Mouse (Mus musculus): ENCODE measurements around the gene Adamts14. TPM values are rescaled to one million over a fixed set of nuclear protein-coding genes. Genes with fewer than 3 reads are reported as not detected.

Gene Adamts14
- polyA plus RNA-seq, 1 experiment from 2014 or later = 2.8 TPM

- Histone ChIP-seq H3K4me2 (replicated peaks) (peak overlapping the region; percentile 85), H3K9ac (peak overlapping the region; percentile 77), H3K4me3 (peak overlapping the region; percentile 63), H3K36me3 (no peaks in the 10 kb centered on the region), H3K9me3 (no peaks in the 10 kb centered on the region), H3K4me1 (peaks cover 26% of the 10 kb centered on the region), H3K27ac (no peak overlapping the region), H3K27me3 (0 out of 2 replicates have a peak, but pooled peaks cover 10% of the 10 kb centered on the region)
- ATAC-seq (ENCODE audit: low FRiP score, low read depth) = no peak
- WGBS = 41% methylated on average over 7 of the region's 7 CpGs
Observed at GRCm38 (mm10) chr10:61273844-61274215, 592 bp upstream of the Adamts14 start.

DNA sequence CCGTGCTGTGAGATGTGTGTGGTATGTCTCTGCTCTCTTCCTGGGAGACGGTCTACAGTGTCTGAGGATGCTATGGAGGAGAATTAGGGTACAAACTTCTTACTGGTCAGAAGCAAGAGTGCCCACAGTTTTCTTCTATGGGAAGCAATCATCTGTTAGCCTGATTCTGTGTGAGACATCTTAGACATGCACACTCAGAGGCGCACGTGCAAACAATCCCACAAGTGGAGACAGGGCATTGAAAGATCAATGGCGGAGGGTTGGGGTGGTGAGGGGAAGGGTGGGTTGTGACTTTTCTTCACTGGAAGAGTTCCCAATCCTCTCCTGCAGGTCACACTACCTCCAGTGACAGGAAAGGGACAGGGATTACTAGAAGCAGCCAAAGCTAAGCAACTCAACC lies 607 bp downstream of the Adamts14 start:
- Histone ChIP-seq H3K9me3 (no peaks in the 10 kb centered on the region), H3K4me2 (replicated peaks) (peak overlapping the region; percentile 85), H3K27ac (0 out of 2 replicates have a peak overlapping the region, but pooled peaks have one; percentile 52), H3K4me1 (peaks cover 26% of the 10 kb centered on the region), H3K9ac (peak overlapping the region; percentile 77), H3K27me3 (0 out of 2 replicates have a peak, but pooled peaks cover 10% of the 10 kb centered on the region), H3K4me3 (peak overlapping the region; percentile 63), H3K36me3 (no peaks in the 10 kb centered on the region)
- no peak for ATAC-seq (ENCODE audit: low FRiP score, low read depth)
- 45% methylated on average over 5 of the region's 5 CpGs for WGBS

DNA sequence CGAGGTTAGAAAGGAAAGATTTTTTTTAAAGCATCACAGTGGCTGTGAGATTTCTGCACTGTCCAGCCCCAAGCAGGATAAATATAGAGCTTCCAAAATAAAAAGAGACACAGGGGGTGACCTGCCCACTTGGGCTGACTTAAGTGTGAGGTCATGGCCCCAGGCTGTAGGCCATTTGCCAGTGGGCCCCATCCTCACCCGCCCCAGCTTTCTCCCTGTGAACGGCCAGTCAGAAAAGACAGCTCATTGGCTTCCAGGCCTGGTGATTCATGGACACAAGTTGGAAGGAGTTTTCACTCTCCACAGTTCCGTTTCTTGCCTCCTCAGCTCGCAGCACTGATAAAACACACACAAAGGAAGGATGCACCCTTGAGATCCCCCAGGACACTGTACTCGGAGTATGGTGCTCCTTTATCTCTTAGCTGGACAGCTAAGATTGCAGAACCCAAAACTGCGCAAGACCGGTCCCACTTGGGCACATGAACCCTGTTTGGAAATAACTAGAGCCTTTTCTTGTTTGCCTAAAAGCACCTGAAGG lies 1.1 kb downstream of the Adamts14 start:
- H3K4me1 ChIP-seq = peaks cover 26% of the 10 kb centered on the region
- WGBS = 51% methylated on average over 8 of the region's 8 CpGs
- no peaks in the 10 kb centered on the region for H3K36me3 ChIP-seq
- H3K9me3 ChIP-seq = no peaks in the 10 kb centered on the region
- 0 out of 2 replicates have a peak, but pooled peaks cover 10% of the 10 kb centered on the region for H3K27me3 ChIP-seq
- H3K4me2 ChIP-seq (replicated peaks) = peak overlapping the region; percentile 85
- peak overlapping the region; percentile 77; the same call in 1 of the 2 replicates for H3K9ac ChIP-seq
- peak overlapping the region; percentile 63 for H3K4me3 ChIP-seq
- no peak for ATAC-seq (ENCODE audit: low FRiP score, low read depth)
- no peak overlapping the region for H3K27ac ChIP-seq

- no peak overlapping the region for H3K9ac ChIP-seq
- 52% methylated on average over 5 of the region's 5 CpGs for WGBS
- H3K27me3 ChIP-seq = 0 out of 2 replicates have a peak, but pooled peaks cover 2% of the 10 kb centered on the region
- H3K27ac ChIP-seq = no peak overlapping the region
- H3K36me3 ChIP-seq = no peaks in the 10 kb centered on the region
- no peak for ATAC-seq (ENCODE audit: low FRiP score, low read depth)
- no peaks in the 10 kb centered on the region; the same call in 1 of the 2 replicates for H3K9me3 ChIP-seq
- H3K4me2 ChIP-seq (replicated peaks) = no peak overlapping the region
- H3K4me1 ChIP-seq = peaks cover 14% of the 10 kb centered on the region
- no peak overlapping the region for H3K4me3 ChIP-seq
Observed at GRCm38 (mm10) chr10:61267378-61267777, 5.9 kb downstream of the Adamts14 start.

GRCm38 (mm10) chr10:61263606-61264005 lies 9.6 kb downstream of the Adamts14 start:
- no peak overlapping the region for H3K4me3 ChIP-seq
- H3K9ac ChIP-seq = no peak overlapping the region
- H3K27me3 ChIP-seq = no peaks in the 10 kb centered on the region
- H3K36me3 ChIP-seq = no peaks in the 10 kb centered on the region
- H3K4me2 ChIP-seq (replicated peaks) = no peak overlapping the region
- ATAC-seq (ENCODE audit: low FRiP score, low read depth) = no peak
- 83% methylated on average over 8 of the region's 8 CpGs for WGBS
- H3K27ac ChIP-seq = no peak overlapping the region
- no peaks in the 10 kb centered on the region; the same call in 1 of the 2 replicates for H3K9me3 ChIP-seq
- peaks cover 8% of the 10 kb centered on the region; the same call in 1 of the 2 replicates for H3K4me1 ChIP-seq

- H3K9me3 ChIP-seq = no peaks in the 10 kb centered on the region; the same call in 1 of the 2 replicates
- no peaks in the 10 kb centered on the region for H3K36me3 ChIP-seq
- no peak overlapping the region for H3K27ac ChIP-seq
- H3K9ac ChIP-seq = no peak overlapping the region
- WGBS = 58% methylated on average over 13 of the region's 13 CpGs
- H3K4me2 ChIP-seq (replicated peaks) = no peak overlapping the region
- H3K27me3 ChIP-seq = no peaks in the 10 kb centered on the region
- peaks cover 8% of the 10 kb centered on the region; the same call in 1 of the 2 replicates for H3K4me1 ChIP-seq
- ATAC-seq (ENCODE audit: low FRiP score, low read depth) = no peak
- H3K4me3 ChIP-seq = no peak overlapping the region
Observed at GRCm38 (mm10) chr10:61261229-61262156, 11.7 kb downstream of the Adamts14 start.

DNA sequence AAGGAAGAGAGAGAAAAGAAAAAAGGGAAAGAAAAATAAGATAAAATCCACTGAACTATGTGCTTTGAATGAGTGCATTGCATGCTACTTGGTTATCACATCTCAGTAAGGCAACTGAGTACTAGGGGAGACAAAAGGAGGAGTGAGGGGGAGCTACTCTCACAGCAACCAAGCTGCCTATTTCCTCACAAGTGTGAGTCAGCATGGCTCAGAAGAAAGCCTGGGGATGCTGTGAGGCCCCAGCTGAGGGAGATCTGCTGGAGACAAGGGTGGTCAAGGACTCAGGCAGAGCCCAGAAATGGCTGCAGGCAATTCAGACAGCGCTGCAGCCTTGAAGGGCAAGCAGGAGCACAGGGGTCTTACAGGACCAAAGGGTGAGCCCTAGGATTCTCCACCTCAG lies 15.1 kb downstream of the Adamts14 start:
- ATAC-seq (ENCODE audit: low FRiP score, low read depth) = no peak
- Histone ChIP-seq H3K27ac (no peak overlapping the region), H3K4me3 (no peak overlapping the region), H3K27me3 (no peaks in the 10 kb centered on the region), H3K36me3 (no peaks in the 10 kb centered on the region), H3K4me2 (replicated peaks) (no peak overlapping the region), H3K9ac (no peak overlapping the region), H3K9me3 (0 out of 2 replicates have a peak, but pooled peaks cover 4% of the 10 kb centered on the region), H3K4me1 (peaks cover 15% of the 10 kb centered on the region)
- WGBS = 79% methylated on average over 1 of the region's 1 CpGs

GRCm38 (mm10) chr10:61256665-61257064 lies 16.6 kb downstream of the Adamts14 start:
- WGBS = 80% methylated on average over 9 of the region's 9 CpGs
- Histone ChIP-seq H3K9ac (no peak overlapping the region), H3K9me3 (0 out of 2 replicates have a peak, but pooled peaks cover 4% of the 10 kb centered on the region)

GRCm38 (mm10) chr10:61255190-61255589 lies 18.0 kb downstream of the Adamts14 start:
- H3K4me1 ChIP-seq = peaks cover 15% of the 10 kb centered on the region
- no peaks in the 10 kb centered on the region for H3K27me3 ChIP-seq
- 0 out of 2 replicates have a peak, but pooled peaks cover 4% of the 10 kb centered on the region for H3K9me3 ChIP-seq
- no peak for ATAC-seq (ENCODE audit: low FRiP score, low read depth)
- 72% methylated on average over 8 of the region's 8 CpGs for WGBS
- H3K4me2 ChIP-seq (replicated peaks) = no peak overlapping the region
- no peak overlapping the region for H3K4me3 ChIP-seq
- H3K36me3 ChIP-seq = no peaks in the 10 kb centered on the region
- no peak overlapping the region for H3K9ac ChIP-seq
- no peak overlapping the region for H3K27ac ChIP-seq

More at GRCm38 (mm10) chr10:61256665-61257064, 16.6 kb downstream of the Adamts14 start:
- no peak for ATAC-seq (ENCODE audit: low FRiP score, low read depth)
- Histone ChIP-seq H3K27ac (no peak overlapping the region), H3K4me1 (peaks cover 15% of the 10 kb centered on the region), H3K27me3 (no peaks in the 10 kb centered on the region), H3K4me3 (no peak overlapping the region), H3K4me2 (replicated peaks) (no peak overlapping the region), H3K36me3 (no peaks in the 10 kb centered on the region)

DNA sequence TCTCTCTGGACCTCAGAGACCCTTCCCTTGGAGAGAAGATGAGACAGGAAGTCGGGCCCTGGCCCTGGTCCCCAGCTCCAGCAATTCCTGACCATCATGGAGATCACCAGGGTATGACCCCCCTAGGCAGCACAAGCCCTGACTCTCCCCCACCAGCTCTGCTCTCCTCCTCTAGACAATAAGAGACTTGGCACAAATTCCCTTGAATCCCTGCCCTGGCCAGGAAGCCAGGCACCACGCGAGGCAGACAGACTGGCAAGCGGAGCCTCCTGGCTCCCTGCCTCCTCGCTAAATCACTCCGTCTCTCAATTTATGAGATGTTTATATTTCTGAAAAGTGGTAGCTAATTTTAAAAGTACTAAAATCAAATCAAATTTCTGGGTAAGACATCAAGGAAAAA lies 18.5 kb downstream of the Adamts14 start:
- Histone ChIP-seq H3K27ac (no peak overlapping the region), H3K36me3 (no peaks in the 10 kb centered on the region), H3K27me3 (no peaks in the 10 kb centered on the region), H3K9ac (no peak overlapping the region), H3K4me1 (peaks cover 19% of the 10 kb centered on the region), H3K9me3 (0 out of 2 replicates have a peak, but pooled peaks cover 4% of the 10 kb centered on the region), H3K4me3 (no peak overlapping the region), H3K4me2 (replicated peaks) (no peak overlapping the region)
- no peak for ATAC-seq (ENCODE audit: low FRiP score, low read depth)
- 60% methylated on average over 6 of the region's 6 CpGs for WGBS

DNA sequence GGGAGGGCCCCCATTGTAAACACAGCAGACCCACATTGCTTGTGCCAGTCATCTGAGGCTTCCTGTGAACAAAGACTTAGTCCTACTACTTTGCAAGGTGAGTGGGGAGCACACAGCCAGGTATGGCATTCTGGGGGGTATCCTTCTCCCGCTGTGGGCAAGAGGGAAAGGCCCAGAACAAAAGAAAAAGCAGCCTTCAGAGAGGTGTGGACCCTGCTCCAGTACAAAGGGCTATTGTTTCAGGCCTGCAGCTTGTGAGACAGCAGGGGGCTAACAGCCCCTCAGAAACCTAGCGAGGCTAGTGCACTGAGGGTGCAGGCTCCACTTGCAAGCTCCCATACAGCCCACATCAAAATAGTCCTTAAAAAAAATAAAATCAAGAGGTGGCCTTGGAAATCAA lies 23.3 kb downstream of the Adamts14 start:
- H3K9me3 ChIP-seq = 0 out of 2 replicates have a peak, but pooled peaks cover 4% of the 10 kb centered on the region
- no peaks in the 10 kb centered on the region for H3K36me3 ChIP-seq
- no peak for ATAC-seq (ENCODE audit: low FRiP score, low read depth)
- H3K27ac ChIP-seq = peak overlapping the region; percentile 23
- peaks cover 19% of the 10 kb centered on the region for H3K4me1 ChIP-seq
- no peaks in the 10 kb centered on the region for H3K27me3 ChIP-seq
- H3K4me3 ChIP-seq = no peak overlapping the region
- no peak overlapping the region for H3K9ac ChIP-seq
- WGBS = 39% methylated on average over 2 of the region's 2 CpGs
- no peak overlapping the region for H3K4me2 ChIP-seq (replicated peaks)

- Histone ChIP-seq H3K4me1 (peaks cover 11% of the 10 kb centered on the region), H3K36me3 (no peaks in the 10 kb centered on the region), H3K9ac (no peak overlapping the region), H3K27me3 (no peaks in the 10 kb centered on the region), H3K4me3 (no peak overlapping the region), H3K9me3 (0 out of 2 replicates have a peak, but pooled peaks cover 3% of the 10 kb centered on the region), H3K4me2 (replicated peaks) (no peak overlapping the region), H3K27ac (no peak overlapping the region)
- no peak for ATAC-seq (ENCODE audit: low FRiP score, low read depth)
- 77% methylated on average over 13 of the region's 13 CpGs for WGBS
Observed at GRCm38 (mm10) chr10:61248596-61249114, 24.6 kb downstream of the Adamts14 start.

All from limb, embryonic 13.5 days (tissue).